Mouse (Mus musculus) cerebellum, postnatal 36 days (tissue): Measurements from ENCODE around the gene F7.
"Not testable (repeated sequence)": the region's sequence is repeated elsewhere in the genome, so short reads cannot be mapped to it uniquely, and the experiment has no call there.

Source experiments
- DNase-seq, 2 experiments: peaks; one replicate each; pipeline ENCODE4 v3.0.0; 2021 to 2022; ENCODE audit warnings: mixed read lengths in 2 of 2

The F7 gene

GRCm38 (mm10) chr8:13036346-13036812 lies 10.5 kb downstream of the F7 start:
- no peak for DNase-seq

DNA sequence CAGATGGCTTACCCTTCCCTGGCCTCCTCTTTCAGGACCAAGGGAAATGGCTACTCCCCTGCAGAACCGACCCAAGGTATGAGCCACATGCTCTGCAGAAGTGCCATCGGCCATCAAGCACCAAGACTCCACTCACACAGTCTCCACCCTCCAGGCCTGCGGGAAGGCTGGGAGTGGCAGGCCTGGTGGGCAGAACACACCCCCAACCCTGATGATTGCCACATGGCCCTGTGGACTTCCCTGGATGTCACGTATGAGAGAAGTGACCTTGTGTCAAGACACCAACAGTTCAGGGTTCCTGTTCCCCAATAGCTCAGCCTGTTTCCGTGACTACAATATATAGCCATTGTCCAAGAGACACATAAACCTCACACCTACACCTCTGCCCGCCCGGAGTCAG lies 11.2 kb downstream of the F7 start, which contains the start of gene F10:
Gene F10, plus strand, starts transcription at position 294 of the 400 bp plus-strand sequence.
- DNase-seq = no peak

DNA sequence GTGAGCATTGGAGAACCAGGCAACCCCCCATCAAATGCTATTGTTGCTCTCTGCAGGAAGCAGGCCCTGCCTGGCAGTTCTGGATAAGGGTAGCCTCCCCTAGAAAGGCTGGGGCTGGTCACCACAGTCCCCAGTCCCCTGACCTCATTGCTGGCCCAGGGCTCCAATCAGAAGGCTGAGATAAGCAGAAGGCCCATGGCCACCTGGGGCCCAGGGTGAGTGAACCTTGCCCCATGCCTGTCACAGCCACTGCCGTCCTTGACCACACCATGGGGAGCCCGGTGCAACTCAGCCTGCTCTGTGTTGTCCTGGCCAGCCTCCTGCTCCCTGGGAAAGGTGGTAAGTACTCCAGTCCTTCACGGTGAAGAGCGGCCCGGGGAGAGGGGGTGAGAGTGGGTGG lies 11.7 kb downstream of the F7 start:
- DNase-seq = no peak

GRCm38 (mm10) chr8:13039054-13039453 lies 13.2 kb downstream of the F7 start:
- no peak for DNase-seq

- DNase-seq = no peak
Observed at GRCm38 (mm10) chr8:13041459-13041858, 15.6 kb downstream of the F7 start.

- DNase-seq = no peak
Observed at GRCm38 (mm10) chr8:13047652-13048051, 21.8 kb downstream of the F7 start.

DNA sequence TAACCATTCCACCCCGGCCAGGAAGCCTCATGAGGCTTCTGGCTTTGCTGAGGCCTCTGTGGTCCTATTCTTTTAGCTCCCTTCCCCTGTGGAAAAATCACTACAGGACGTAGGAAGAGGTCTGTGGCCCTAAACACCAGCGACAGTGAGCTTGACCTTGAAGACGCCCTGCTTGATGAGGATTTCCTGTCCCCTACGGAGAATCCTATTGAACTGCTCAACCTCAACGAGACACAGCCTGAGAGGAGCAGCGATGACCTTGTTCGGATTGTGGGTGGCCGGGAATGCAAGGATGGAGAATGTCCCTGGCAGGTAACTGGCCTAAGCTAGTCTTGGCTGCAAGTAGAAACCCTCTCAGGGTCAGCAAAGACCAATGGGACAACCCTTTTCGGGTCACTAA lies 24.7 kb downstream of the F7 start:
- no peak for DNase-seq

DNA sequence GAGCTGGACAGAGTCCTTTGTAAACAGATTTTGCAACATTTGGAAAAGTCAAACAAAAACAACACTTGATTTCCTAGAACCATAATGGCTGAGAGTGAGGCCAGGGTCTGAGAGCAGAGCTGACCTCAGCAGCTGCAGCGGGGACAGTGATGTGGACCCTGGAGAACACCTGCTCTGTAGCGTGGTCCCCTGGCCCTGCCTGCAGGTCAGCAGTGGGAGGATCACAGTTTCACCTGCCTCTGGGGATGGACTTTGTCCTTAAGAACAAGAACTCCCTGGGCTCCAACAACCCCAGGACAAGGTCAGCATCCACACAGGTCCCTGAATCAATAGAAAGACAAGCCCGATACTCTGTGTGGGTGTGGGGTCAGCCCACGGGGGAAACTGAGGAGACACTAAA lies 31.5 kb downstream of the F7 start:
- no peak for DNase-seq

DNA sequence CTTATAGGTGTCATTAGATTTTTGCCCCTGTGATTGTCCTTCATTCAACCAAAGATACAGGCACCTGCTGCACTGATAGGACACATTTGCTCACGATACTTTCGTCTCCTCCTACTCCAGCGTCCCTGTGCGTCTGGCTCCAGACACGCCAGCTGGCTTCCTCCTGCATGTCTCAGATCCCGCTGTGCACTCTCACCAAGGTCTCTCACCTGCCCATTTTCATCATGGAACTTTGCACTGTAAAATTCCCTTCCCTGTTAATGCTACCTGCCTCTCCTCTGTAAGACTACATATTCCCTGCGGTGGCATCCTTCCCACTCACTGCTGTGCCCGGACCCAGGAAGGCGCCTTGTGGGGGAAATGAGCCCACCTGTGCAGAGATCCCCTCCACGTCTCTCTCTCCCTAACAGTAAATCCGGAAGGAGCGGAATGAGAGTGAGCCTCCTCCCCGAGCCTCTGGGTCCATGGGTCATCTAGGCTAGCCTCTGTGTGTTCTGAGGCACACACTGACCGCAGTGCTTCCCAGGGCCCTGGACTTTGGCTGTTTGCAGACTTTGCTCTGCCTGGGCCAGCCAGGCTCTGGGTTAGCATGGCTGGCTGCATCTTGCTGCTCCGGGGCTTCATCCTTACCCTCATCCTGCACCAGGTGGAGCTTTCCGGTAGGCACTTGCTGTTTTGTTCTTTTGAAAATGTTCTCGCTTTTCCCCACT lies 34.8 kb downstream of the F7 start, which contains the start of gene Proz:
Gene Proz, plus strand, starts transcription at position 474 of the 710 bp plus-strand sequence.
- DNase-seq = no peak

- DNase-seq = no peak
Observed at GRCm38 (mm10) chr8:13063112-13063511, 37.3 kb downstream of the F7 start.

GRCm38 (mm10) chr8:13073255-13073654 lies 47.4 kb downstream of the F7 start:
- DNase-seq = no peak

GRCm38 (mm10) chr8:13075044-13075443 lies 49.2 kb downstream of the F7 start:
- no peak for DNase-seq

DNA sequence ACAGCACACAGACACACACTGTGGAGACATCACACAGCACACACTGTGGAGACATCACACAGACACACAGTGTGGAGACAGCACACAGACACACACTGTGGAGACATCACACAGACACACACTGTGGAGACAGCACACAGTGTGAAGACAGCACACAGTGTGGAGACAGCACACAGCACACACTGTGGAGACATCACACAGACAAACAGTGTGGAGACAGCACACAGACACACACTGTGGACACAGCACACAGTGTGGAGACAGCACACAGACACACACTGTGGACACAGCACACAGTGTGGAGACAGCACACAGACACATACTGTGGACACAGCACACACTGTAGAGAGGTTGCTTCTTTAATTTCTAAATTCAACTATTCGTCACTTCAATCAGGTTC lies 49.7 kb downstream of the F7 start:
- DNase-seq = not testable (repeated sequence)

DNA sequence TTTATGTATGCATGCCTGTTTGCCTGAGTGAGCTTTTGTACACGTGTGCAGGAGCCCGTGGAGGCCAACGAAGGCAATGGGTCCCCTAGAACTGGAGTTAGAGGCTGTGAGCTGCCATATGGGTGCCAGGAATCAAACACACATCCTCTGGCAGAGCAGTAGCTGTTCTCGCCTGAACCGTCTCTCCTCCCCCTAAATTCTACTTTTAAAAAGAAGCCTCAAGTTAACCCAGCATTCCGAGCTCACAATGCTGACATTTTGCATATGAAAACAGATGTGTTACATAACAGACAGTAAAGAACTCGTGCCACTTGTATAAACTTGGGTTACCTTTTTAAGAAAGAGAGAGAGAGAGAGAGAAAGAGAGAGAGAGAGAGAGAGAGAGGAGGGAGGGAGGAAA lies 51.7 kb downstream of the F7 start:
- no peak for DNase-seq
